In the genomic region with DNA sequence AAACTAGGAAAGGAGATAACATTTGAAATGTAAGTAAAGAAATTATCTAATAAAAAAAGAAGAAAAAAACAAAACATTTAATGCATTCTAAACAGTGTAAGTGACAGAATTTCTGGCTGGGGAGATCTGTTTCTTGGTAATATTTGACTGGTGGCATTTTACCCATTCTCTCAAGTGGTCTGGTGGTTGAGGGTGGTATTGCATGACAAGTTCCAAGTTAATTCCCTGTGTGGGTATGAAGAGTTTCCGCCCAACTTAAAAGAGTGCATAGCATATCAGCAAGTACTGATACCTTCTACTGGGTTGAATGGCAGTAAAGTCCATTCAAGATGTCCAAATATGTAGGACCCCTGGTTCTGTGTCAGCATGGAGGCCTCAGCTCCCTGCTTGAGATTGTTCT, we compare ENCODE assay signal across 19 mouse cellular contexts. TPM values are rescaled to one million over a fixed set of nuclear protein-coding genes. Genes with fewer than 3 reads are reported as not detected.
DNase-seq lines count a peak whose midpoint lies in the region; ATAC-seq and TF ChIP-seq lines count a peak whose summit lies in the region.
"Had no signal": no experiment of that assay in that cellular context is flagged by ENCODE, and none has a peak within 500 bp of the region (broad histone marks: within the 10 kb centered on the region; RNA-seq: fewer than 3 reads in every experiment).

No protein-coding gene starts in this region.

- no peak overlapping the region for H3K4me3 ChIP-seq in liver, postnatal 0 days (ENCODE audit: low read depth, low read length)
- H3K4me3 ChIP-seq: embryonic facial prominence, embryonic 12.5 days; limb, embryonic 12.5 days; liver, embryonic 15.5 days had no signal

- no peak for ATAC-seq in CD4-positive, CD25-positive, alpha-beta regulatory T cell, adult 4 months
- ATAC-seq in liver, postnatal 0 days = no peak

- H3K27ac ChIP-seq in liver, postnatal 0 days (ENCODE audit: low read depth) = no peak overlapping the region
- H3K27ac ChIP-seq: embryonic facial prominence, embryonic 12.5 days; hindbrain, embryonic 14.5 days; limb, embryonic 12.5 days; liver, embryonic 15.5 days; macrophage had no signal

- H3K4me2 ChIP-seq in liver, postnatal 0 days (ENCODE audit: low read depth, low read length) = no peak overlapping the region
- H3K4me2 ChIP-seq: embryonic facial prominence, embryonic 12.5 days; hindbrain, embryonic 14.5 days; limb, embryonic 12.5 days; liver, embryonic 15.5 days had no signal

- no peaks in the 10 kb centered on the region for H3K9me3 ChIP-seq in liver, postnatal 0 days (ENCODE audit: low read length)
- H3K9me3 ChIP-seq: embryonic facial prominence, embryonic 12.5 days; G1E; limb, embryonic 12.5 days; liver, embryonic 15.5 days had no signal

- H3K4me1 ChIP-seq in liver, postnatal 0 days (ENCODE audit: insufficient read depth) = no peaks in the 10 kb centered on the region
- H3K4me1 ChIP-seq: embryonic facial prominence, embryonic 12.5 days; limb, embryonic 12.5 days; liver, embryonic 15.5 days had no signal

- no peak for TF ChIP-seq EP300 in liver, postnatal 0 days (IDR thresholded peaks at IDR 0.05; ENCODE audit: low read depth)

- peak; percentile 15; the same call in 1 of the 2 replicates for TF ChIP-seq CTCF in liver, postnatal 0 days (IDR thresholded peaks at IDR 0.05; ENCODE audit: low read depth)

- H3K36me3 ChIP-seq in liver, postnatal 0 days (replicated peaks; ENCODE audit: insufficient read depth, low read length) = no peaks in the 10 kb centered on the region
- H3K36me3 ChIP-seq in splenic B cell, adult 2 months (ENCODE audit: control insufficient read depth, insufficient read depth, low read length, poor library complexity, severe bottlenecking) = no peaks in the 10 kb centered on the region
- H3K36me3 ChIP-seq: embryonic facial prominence, embryonic 12.5 days; G1E; limb, embryonic 12.5 days; liver, embryonic 15.5 days had no signal

- WGBS in liver, postnatal 0 days (ENCODE audit: insufficient replicate concordance) = 87% methylated on average over 1 of the region's 1 CpGs

- no peaks in the 10 kb centered on the region for H3K27me3 ChIP-seq in liver, postnatal 0 days (ENCODE audit: insufficient read depth, low read length)
- H3K27me3 ChIP-seq in splenic B cell, adult 2 months (ENCODE audit: control insufficient read depth, insufficient read depth, low read length, poor library complexity, severe bottlenecking) = no peaks in the 10 kb centered on the region
- H3K27me3 ChIP-seq: embryonic facial prominence, embryonic 12.5 days; limb, embryonic 12.5 days; liver, embryonic 15.5 days had no signal

- no peak overlapping the region for H3K9ac ChIP-seq in liver, postnatal 0 days (replicated peaks)
- H3K9ac ChIP-seq: embryonic facial prominence, embryonic 12.5 days; hindbrain, embryonic 14.5 days; limb, embryonic 12.5 days; liver, embryonic 15.5 days had no signal

- DNase-seq in CD4-positive, CD25-positive, alpha-beta regulatory T cell, adult 2 months (ENCODE audit: low read depth, low spot score) = peak; percentile 49
- no peak for DNase-seq in liver, postnatal 0 days
- no peak for DNase-seq in liver
- DNase-seq in R1 (ENCODE audit: low read depth, low spot score) = peak; percentile 47
- peak; percentile 38 for DNase-seq in splenic B cell, adult 2 months (ENCODE audit: low read depth, low spot score)
- DNase-seq in frontal cortex, postnatal 14 days (ENCODE audit: low spot score in 2 of 2) = no peak
- DNase-seq in T-cell, adult 2 months (ENCODE audit: low spot score) = no peak
- DNase-seq: cerebellum, adult 11 months; kidney, adult 2 months; midbrain, embryonic 14.5 days; right cerebral cortex, postnatal 14 days had no signal

RNA-seq across cellular contexts. Expression of a gene that starts 17.3 kb away (rescaled TPM):
- 10 to 100 TPM; 38.2 to 52.0 TPM for polyA plus RNA-seq in CD4-positive, CD25-positive, alpha-beta regulatory T cell, adult 4 months (2017; shearing (Covaris generic))
- polyA plus RNA-seq in liver, postnatal 0 days (2015; fragmentation: Nextera tagmentation; extraction: Ambion mirVana) = 1.2 and 1.7 TPM in 2 replicates
- polyA plus RNA-seq: embryonic facial prominence, embryonic 12.5 days; heart, postnatal 0 days; hindbrain, embryonic 14.5 days; midbrain, embryonic 14.5 days had no signal

RNA-seq across cellular contexts. Expression of a gene that starts 56.5 kb away (rescaled TPM):
- polyA plus RNA-seq in CD4-positive, CD25-positive, alpha-beta regulatory T cell, adult 4 months (2017; shearing (Covaris generic)) = 10 to 100 TPM; 10.6 to 12.0 TPM
- 28.9 and 31.3 TPM in 2 replicates for polyA plus RNA-seq in liver, postnatal 0 days (2015; fragmentation: Nextera tagmentation; extraction: Ambion mirVana)

RNA-seq across cellular contexts. Expression of a gene that starts 56.9 kb away (rescaled TPM):
- polyA plus RNA-seq in CD4-positive, CD25-positive, alpha-beta regulatory T cell, adult 4 months (2017; shearing (Covaris generic)) = 10 to 100 TPM; 27.6 to 35.8 TPM
- polyA plus RNA-seq in liver, postnatal 0 days (2015; fragmentation: Nextera tagmentation; extraction: Ambion mirVana) = 1.8 and 1.9 TPM in 2 replicates

Comparison
In these comparisons a context has a peak if more than half of its experiments do, and no peak if none do; other contexts are left out.
1. DNase-seq: peak in CD4-positive, CD25-positive, alpha-beta regulatory T cell, adult 2 months (single experiment), R1 (single experiment) and splenic B cell, adult 2 months (single experiment); none in liver, postnatal 0 days (single experiment), liver (single experiment), frontal cortex, postnatal 14 days (0 of 2) and T-cell, adult 2 months (single experiment).
2. RNA of a gene that starts 17.3 kb away (polyA plus RNA-seq): 38.2 to 52.0 TPM in CD4-positive, CD25-positive, alpha-beta regulatory T cell, adult 4 months; 1.2 to 1.7 TPM in liver, postnatal 0 days; every median in the first group is over 10 times any median in the second.